ENCODE assay signal across 8 mouse cellular contexts in the genomic region with DNA sequence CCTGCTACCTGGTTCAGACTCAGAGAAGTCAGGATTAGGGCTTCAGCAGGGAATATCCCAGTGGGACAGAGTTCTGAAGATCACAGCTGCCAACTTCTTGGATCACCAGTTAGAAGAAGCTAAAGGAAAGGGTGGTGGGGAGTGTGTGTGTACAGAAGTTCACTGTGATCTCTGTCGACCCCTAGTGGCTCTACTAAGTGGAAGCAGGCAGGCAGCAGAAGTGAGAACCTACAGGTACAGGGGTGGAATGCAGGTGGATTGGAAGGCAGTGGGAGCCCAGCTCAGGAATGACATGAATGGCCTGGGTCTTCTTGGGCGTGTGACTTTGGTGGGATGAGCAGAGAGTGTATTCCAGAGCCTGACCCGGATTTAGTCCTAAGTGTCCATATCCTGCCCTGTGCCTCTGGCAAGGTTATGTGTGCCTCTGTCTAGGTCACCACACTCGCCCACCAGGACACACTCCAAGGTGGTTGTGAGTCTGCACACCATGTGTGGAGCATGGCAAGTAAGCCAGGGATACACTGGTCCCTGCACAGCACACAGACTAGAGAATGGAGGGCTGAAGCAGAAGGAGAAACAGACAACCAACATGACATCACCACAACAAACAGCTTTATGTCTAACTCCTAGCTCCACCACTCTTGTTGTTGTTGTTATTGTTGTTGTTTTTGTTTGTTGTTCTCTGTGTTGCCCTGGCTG. TPM values are rescaled to one million over a fixed set of nuclear protein-coding genes. Genes with fewer than 3 reads are reported as not detected.
DNase-seq lines count a peak whose midpoint lies in the region; ATAC-seq and TF ChIP-seq lines count a peak whose summit lies in the region.

No protein-coding gene starts in this region.

- no peak for DNase-seq in layer of hippocampus, adult 2 months (ENCODE audit: low spot score in 2 of 2)
- no peak for DNase-seq in layer of hippocampus, postnatal 10 days (ENCODE audit: low spot score in 2 of 2)
- peak; percentile 7 for DNase-seq in MN1 (ENCODE audit: low spot score)
- DNase-seq in embryonic facial prominence, embryonic 11.5 days (ENCODE audit: low spot score) = peak; percentile 75
- no peak for DNase-seq in spleen, adult 12 weeks (ENCODE audit: low spot score)

- H3K4me3 ChIP-seq in layer of hippocampus, adult 2 months = no peak overlapping the region
- H3K4me3 ChIP-seq in embryonic facial prominence, embryonic 11.5 days (ENCODE audit: low read depth, low read length) = no peak overlapping the region
- H3K4me3 ChIP-seq in kidney, embryonic 16.5 days (ENCODE audit: low read length) = no peak overlapping the region
- no peak overlapping the region for H3K4me3 ChIP-seq in midbrain, embryonic 15.5 days

- WGBS in embryonic facial prominence, embryonic 11.5 days = 30% methylated on average over 4 of the region's 4 CpGs
- 36% methylated on average over 4 of the region's 4 CpGs for WGBS in kidney, embryonic 16.5 days
- 47% methylated on average over 4 of the region's 4 CpGs for WGBS in midbrain, embryonic 15.5 days

- TF ChIP-seq CTCF in layer of hippocampus, adult 2 months (conservative IDR thresholded peaks at IDR 0.05) = peak; percentile 90

- peak; percentile 52; the same call in 1 of the 2 replicates for ATAC-seq in embryonic facial prominence, embryonic 11.5 days (replicated peaks; ENCODE audit: insufficient number of reproducible peaks, low FRiP score, low TSS enrichment, low read depth)
- ATAC-seq in kidney, embryonic 16.5 days (ENCODE audit: low FRiP score, low TSS enrichment) = peak; percentile 58; the same call in 1 of the 2 replicates
- peak; percentile 62; the same call in 1 of the 2 replicates for ATAC-seq in midbrain, embryonic 15.5 days (replicated peaks)
- no peak for ATAC-seq in activated CD4-positive, CD25-positive, alpha-beta regulatory T cell, adult 4 months

- H3K27ac ChIP-seq in layer of hippocampus, adult 2 months = no peak overlapping the region
- no peak overlapping the region for H3K27ac ChIP-seq in embryonic facial prominence, embryonic 11.5 days (replicated peaks; ENCODE audit: low read depth, low read length)
- peak overlapping the region; percentile 35; the same call in 1 of the 2 replicates for H3K27ac ChIP-seq in kidney, embryonic 16.5 days (ENCODE audit: low read length)
- no peak overlapping the region for H3K27ac ChIP-seq in midbrain, embryonic 15.5 days

- H3K4me2 ChIP-seq in embryonic facial prominence, embryonic 11.5 days (ENCODE audit: low read depth, low read length) = no peak overlapping the region
- no peak overlapping the region for H3K4me2 ChIP-seq in kidney, embryonic 16.5 days (replicated peaks; ENCODE audit: low read depth, low read length)
- no peak overlapping the region for H3K4me2 ChIP-seq in midbrain, embryonic 15.5 days

- H3K36me3 ChIP-seq in embryonic facial prominence, embryonic 11.5 days (replicated peaks; ENCODE audit: control insufficient read depth, insufficient read depth, low read depth, low read length) = no peaks in the 10 kb centered on the region
- H3K36me3 ChIP-seq in kidney, embryonic 16.5 days (ENCODE audit: insufficient read depth, low read length) = no peaks in the 10 kb centered on the region
- H3K36me3 ChIP-seq in midbrain, embryonic 15.5 days (replicated peaks) = no peaks in the 10 kb centered on the region

- H3K9ac ChIP-seq in embryonic facial prominence, embryonic 11.5 days (replicated peaks; ENCODE audit: low read length) = no peak overlapping the region
- H3K9ac ChIP-seq in kidney, embryonic 16.5 days (replicated peaks; ENCODE audit: low read length) = no peak overlapping the region
- no peak overlapping the region for H3K9ac ChIP-seq in midbrain, embryonic 15.5 days

- H3K9me3 ChIP-seq in embryonic facial prominence, embryonic 11.5 days (replicated peaks; ENCODE audit: control insufficient read depth, low read length) = no peaks in the 10 kb centered on the region
- H3K9me3 ChIP-seq in kidney, embryonic 16.5 days (ENCODE audit: low read length) = no peaks in the 10 kb centered on the region
- H3K9me3 ChIP-seq in midbrain, embryonic 15.5 days = no peaks in the 10 kb centered on the region

- H3K27me3 ChIP-seq in embryonic facial prominence, embryonic 11.5 days (ENCODE audit: control insufficient read depth, insufficient read depth, low read length) = no peaks in the 10 kb centered on the region
- no peaks in the 10 kb centered on the region for H3K27me3 ChIP-seq in kidney, embryonic 16.5 days (ENCODE audit: insufficient read depth, low read length)
- H3K27me3 ChIP-seq in midbrain, embryonic 15.5 days (replicated peaks) = no peaks in the 10 kb centered on the region

- no peaks in the 10 kb centered on the region for H3K4me1 ChIP-seq in embryonic facial prominence, embryonic 11.5 days (ENCODE audit: control insufficient read depth, insufficient read depth, low read length)
- H3K4me1 ChIP-seq in kidney, embryonic 16.5 days (ENCODE audit: insufficient read depth, low read length) = peaks cover 24% of the 10 kb centered on the region
- H3K4me1 ChIP-seq in midbrain, embryonic 15.5 days = no peaks in the 10 kb centered on the region

RNA-seq across cellular contexts. Expression of a gene that starts 31.9 kb away (rescaled TPM):
- 1 to 10 TPM; 1.1 to 1.9 TPM for total RNA-seq in layer of hippocampus, adult 2 months (2021)
- 1 to 10 TPM; 1.3 to 2.1 TPM for total RNA-seq in layer of hippocampus, postnatal 10 days (2021)
- polyA plus RNA-seq in embryonic facial prominence, embryonic 11.5 days (2014; fragmentation: Nextera tagmentation; extraction: Ambion mirVana) = 7.0 and 8.5 TPM in 2 replicates
- polyA plus RNA-seq in kidney, embryonic 16.5 days (2015; fragmentation: Nextera tagmentation; extraction: Ambion mirVana) = 17.3 and 19.0 TPM in 2 replicates
- polyA plus RNA-seq in midbrain, embryonic 15.5 days (2015; fragmentation: Nextera tagmentation; extraction: Ambion mirVana) = 2.1 and 3.1 TPM in 2 replicates
- polyA plus RNA-seq in activated CD4-positive, CD25-positive, alpha-beta regulatory T cell, adult 4 months (2017; shearing (Covaris generic)) = under 1 TPM in 1 of 2 experiments, not detected in 1; 0.77 TPM

Comparison
In these comparisons a context has a peak if more than half of its experiments do, and no peak if none do; other contexts are left out.
1. DNase-seq: peak in MN1 (single experiment) and embryonic facial prominence, embryonic 11.5 days (single experiment); none in layer of hippocampus, adult 2 months (0 of 2), layer of hippocampus, postnatal 10 days (0 of 2) and spleen, adult 12 weeks (single experiment).